19 mouse cellular contexts compared by ENCODE assay signal in the genomic region with DNA sequence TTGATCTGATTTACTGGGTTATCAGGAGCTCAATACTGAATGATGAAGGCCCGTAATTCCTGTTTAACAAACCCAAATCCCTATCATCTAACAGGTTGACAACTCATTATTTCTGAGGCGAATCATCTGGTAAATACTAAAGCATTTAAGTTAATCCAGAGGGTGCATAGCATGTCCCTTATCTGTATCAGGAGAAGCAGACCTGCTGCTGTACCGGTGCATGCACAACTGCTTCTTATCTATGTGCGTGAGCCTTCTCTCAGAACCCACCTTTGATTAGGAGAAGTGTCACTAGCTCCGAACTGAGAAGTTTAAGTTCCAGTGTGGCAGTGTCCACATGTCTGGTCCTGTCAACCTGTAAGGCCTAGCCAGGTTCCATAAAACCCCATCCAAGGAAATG.
"Had no signal": no experiment of that assay in that cellular context is flagged by ENCODE, and none has a peak within 500 bp of the region (broad histone marks: within the 10 kb centered on the region; RNA-seq: fewer than 3 reads in every experiment).

No protein-coding gene starts in this region.

- H3K4me3 ChIP-seq: left cerebral cortex, adult 2 months; liver, embryonic 15.5 days; megakaryocyte, embryonic 14.5 days; neural tube, embryonic 12.5 days; neural tube, embryonic 15.5 days had no signal

- H3K36me3 ChIP-seq: liver, embryonic 15.5 days; neural tube, embryonic 12.5 days; neural tube, embryonic 15.5 days had no signal

- ATAC-seq: intestine, embryonic 16.5 days; lung, postnatal 0 days had no signal

- H3K27me3 ChIP-seq: liver, embryonic 15.5 days; neural tube, embryonic 12.5 days; neural tube, embryonic 15.5 days had no signal

- DNase-seq: kidney, adult 2 months; kidney, postnatal 10 days; kidney, postnatal 36 days; layer of hippocampus, postnatal 36 days; lung, embryonic 14.5 days; midbrain, embryonic 14.5 days; right cerebral cortex, postnatal 25 days; spleen, adult 18-20 months; thymus, adult 18-20 months; thymus, postnatal 36 days had no signal

- H3K27ac ChIP-seq: left cerebral cortex, adult 2 months; liver, embryonic 15.5 days; macrophage; neural tube, embryonic 12.5 days; neural tube, embryonic 15.5 days had no signal

- H3K4me2 ChIP-seq: liver, embryonic 15.5 days; lung, embryonic 14.5 days; midbrain, embryonic 11.5 days; neural tube, embryonic 12.5 days; neural tube, embryonic 15.5 days had no signal

- H3K9me3 ChIP-seq: liver, embryonic 15.5 days; neural tube, embryonic 12.5 days; neural tube, embryonic 15.5 days had no signal

- H3K4me1 ChIP-seq: liver, embryonic 15.5 days; neural tube, embryonic 12.5 days had no signal

- H3K9ac ChIP-seq: liver, embryonic 15.5 days; lung, embryonic 14.5 days; neural tube, embryonic 12.5 days; neural tube, embryonic 15.5 days had no signal
